Mouse (Mus musculus) G1E-ER4 (cell line): ENCODE results near the gene Gm20388. TPM values are rescaled to one million over a fixed set of nuclear protein-coding genes. Genes with fewer than 3 reads are reported as not detected.

Experiments used
- GATA1 ChIP-seq: IDR thresholded peaks from one replicate; pipeline ENCODE4 v1.8.0; 2012; ENCODE audit warnings: low read length, inconsistent platforms
- polyA plus RNA-seq: library from polyadenylated mRNA; stranded (reverse); fragments of >175 nt; gene quantifications from 2 replicates; pipeline ENCODE4 v1.2.3, GENCODE M21; 2012

Gm20388 gene
- polyA plus RNA-seq, 1 experiment = not detected

DNA sequence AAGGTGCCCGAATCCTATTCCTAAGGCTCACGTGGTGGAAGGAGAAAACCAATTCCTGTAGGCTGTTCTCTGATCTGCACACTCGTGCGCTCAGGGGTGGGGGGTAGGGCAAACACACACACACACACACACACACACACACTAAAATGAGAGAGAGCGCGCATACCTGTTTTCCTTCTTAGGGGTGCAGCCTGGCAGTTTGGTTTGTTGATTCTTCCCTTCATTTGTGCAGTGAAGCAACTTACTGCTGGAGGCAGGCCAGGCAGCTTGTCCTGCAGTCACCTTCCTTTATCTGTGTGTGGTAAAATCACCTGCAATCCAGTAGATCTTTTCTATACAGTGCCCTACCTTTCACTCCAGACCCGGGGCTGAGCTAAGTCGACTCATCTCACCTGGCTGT, 3846.3 kb downstream of the Gm20388 start:
- no peak for TF ChIP-seq GATA1

DNA sequence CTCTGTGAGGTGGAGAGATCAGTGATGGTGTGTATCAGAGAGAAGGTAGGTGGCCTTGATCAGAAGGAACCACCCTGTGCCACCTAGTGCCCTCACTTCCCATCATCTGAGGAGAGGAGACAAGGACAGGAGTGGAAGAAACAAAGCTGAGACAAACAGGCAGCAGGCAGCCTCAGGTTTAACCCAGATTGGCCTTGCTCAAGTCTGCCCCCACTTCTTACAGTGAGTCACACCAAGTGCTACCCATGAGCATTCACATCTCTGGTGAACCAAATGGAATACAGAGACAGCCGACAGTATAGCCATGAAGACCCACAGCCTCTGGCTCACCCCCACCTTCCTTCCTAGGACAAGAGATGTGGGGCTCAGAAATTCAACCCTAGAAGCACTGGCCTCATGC, 3848.3 kb downstream of the Gm20388 start:
- TF ChIP-seq GATA1 = no peak

DNA sequence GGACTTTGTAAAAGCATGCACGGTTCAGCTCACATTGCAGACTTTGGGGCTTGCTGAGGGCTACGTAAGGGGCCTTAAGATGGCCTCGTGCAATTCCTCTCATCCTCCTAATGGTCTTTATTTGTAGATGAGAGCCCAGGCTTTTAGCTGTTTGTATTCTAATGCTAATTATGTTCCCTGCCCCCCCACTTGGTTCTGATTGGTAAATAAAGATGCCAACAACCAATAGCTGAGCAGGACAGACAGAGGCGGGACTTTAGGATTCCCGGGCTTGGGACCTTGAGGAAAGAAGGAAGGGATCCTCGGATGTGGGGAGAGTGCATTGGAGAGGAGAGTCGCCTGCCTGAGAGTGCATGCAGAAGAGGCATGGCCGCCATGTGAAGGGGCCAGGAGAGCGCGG, 3849.3 kb downstream of the Gm20388 start:
- no peak for TF ChIP-seq GATA1

DNA sequence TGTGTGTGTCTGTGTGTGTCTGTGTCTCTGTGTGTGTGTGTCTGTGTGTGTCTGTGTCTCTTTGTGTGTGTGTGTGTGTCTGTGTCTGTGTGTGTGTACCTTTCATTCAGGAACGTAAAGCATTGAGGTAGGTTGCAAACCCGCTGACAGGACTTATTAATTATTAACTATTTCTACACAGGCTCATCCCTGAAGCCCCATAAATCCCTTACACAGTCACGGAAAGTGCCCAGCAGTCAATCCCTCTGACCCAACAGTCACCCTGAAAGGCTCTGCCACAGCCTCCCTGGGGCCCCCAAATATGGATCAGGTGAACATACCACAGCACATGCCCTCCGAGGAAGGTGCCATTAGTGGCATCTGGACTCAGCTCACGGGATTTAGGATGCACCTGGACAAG, 3849.9 kb downstream of the Gm20388 start:
- TF ChIP-seq GATA1 = no peak

DNA sequence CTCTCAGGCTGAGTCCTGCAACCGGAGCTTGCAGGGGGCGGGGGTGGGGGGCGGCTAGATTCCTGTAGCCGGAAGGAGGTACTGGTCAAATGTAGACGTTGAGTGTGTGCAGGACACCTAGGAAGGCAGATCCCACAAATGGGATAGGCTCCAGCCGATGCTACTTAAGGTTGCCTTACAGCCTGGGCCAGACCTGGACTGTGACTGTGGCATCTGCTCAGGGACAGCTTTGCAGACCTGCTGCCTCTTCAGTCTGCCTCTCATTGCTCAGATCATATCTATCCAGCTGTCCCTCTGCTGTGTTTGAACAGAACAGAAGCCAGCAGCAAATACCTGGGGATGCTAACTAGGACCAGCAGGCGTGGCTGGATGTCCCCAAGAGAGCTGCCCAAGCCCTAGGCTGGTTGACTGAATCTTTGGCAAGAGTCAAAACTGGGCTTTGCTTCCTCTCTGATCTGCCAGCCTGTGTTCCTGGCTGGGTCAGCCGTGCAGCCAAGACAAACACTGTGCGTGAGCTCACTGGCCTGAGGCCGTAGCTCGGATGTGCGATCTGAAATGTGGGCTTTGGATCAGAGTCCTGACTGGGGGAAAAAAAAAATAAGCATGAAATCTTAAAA, 3850.7 kb downstream of the Gm20388 start:
- TF ChIP-seq GATA1 = no peak

DNA sequence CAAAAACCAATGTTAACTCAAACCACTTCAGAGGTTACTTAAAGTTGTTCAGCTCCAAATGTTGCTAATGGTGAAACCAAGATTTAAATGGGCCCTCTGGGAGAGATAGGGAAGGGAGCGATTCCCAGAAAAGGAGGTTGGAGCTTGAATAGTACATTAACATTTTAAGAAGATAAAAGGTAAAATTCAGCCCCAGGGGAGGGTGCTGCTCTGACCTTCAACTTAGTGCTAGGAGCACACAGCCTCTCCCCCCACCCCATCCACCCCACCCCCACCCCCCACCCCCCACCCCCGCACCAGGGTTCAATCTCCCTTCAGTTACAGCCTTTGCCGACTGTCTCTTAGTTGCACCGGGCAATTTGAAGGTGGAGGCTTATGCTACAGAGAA, 3851.2 kb downstream of the Gm20388 start:
- no peak for TF ChIP-seq GATA1

DNA sequence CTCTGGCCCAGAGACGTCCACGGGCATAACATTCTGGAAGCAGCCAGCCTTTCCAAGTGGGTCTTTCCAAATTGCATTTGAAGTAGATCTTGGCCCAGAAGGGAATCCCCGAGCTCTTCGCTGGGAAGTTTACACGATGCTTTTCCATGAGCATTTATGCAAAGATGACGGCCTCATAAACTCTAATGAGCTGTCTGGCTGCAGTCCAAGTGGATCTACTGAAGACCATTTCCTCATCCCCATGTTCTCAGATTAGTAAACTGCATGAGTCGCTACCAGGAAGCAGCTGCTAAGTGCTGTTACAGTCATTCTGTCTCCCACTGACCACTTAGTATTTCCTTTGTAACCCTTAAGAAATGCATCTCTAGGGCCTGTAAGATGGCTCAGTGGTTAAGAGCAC, 3852.7 kb downstream of the Gm20388 start:
- no peak for TF ChIP-seq GATA1

DNA sequence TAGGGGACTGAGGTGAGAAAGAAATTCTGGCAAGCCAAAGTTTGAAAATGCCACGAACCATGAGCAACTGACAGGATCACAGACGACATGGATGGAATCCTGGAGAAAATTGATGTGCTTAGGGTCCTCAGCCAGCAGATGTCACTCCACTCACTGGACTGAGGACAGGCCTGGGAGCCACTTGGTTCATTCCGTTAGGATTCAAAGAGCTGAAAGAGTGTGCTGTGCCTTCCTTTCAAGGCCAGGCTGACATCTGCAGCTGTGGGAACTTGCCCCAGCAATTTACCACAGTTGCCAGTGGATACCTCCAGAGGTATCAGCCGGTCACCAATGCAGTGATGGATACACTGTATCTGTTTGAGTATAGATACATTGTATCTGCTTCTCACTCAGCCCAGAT, 3854.0 kb downstream of the Gm20388 start:
- TF ChIP-seq GATA1 = no peak

DNA sequence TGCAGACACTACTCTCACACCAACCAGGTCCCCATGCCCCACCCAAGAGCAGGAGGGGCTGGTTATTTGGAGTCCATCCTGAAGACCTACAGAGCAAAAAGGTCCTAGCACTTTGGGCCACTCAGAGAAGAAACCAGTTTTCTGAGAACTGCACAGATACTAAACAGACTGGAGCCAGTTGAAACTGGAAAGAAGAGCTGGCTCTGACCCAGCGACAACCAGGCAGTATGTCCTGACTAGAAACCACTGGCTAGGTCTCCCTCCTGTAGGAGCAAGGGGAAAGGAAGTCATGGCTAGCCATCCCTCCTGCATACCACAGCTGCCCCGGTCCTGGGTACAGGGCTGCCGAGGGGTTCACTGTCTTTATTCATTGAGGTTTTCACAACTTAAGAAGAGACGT, 3855.9 kb downstream of the Gm20388 start:
- TF ChIP-seq GATA1 = no peak

DNA sequence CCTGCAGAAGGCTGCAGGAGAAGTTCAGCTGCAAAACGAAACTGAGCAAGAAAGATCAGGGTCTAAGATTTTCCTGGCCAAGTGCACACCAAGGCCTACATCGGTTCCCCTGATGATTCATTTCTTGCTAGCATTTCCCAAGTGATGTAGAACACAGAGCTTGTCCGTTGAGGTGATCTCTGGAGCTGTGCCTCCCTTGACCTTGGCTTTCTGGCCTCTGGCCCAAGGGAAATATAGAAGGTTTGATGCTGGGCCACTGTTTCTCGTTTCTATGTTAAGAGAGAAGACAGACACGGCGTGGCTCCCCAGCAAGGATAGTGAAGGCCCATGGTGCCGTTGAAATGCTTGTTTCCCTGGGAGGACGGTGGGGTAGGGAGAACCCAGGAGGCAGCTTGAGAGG, 3857.2 kb downstream of the Gm20388 start:
- no peak for TF ChIP-seq GATA1

DNA sequence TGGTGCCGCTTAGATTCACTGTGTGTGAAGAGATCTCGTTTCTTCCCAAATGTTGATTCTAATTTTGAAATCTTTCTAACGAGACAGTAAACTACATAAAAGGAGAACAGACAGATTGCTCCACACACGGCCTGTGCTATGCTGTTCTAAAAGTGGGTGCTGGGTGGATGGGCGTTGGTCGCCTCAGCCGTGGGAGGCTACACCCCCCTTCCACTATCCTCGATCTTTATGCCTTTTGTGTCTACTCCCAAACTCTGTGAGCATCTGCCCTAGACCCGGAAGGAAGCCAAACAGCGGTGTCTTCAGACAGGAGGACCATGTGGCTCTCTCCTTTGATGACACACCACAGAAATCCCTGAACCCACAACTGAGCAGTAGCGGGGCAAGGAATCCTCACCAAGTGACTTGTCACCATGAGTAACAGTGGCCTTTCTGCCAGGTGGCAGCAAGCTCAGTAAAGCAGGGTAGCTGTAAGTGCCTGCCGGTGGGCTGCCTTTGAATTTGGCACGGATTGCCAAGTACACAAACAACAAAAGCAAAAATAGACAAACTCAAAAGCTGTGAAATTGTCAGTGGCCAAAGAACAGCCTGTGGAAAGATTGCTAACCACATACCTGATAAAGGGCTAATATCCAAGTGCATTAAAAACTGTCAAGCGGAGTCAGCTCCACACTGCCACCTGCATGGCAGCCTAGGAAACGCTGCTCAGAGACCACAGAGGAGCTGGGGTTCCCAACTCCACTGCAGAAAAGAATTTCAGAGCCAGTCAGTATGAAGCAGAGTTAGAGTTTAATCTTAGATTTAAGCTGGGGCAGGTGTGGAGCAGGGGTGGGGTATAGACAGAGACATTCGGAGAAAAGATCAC, 3858.1 kb downstream of the Gm20388 start:
- TF ChIP-seq GATA1 = no peak

DNA sequence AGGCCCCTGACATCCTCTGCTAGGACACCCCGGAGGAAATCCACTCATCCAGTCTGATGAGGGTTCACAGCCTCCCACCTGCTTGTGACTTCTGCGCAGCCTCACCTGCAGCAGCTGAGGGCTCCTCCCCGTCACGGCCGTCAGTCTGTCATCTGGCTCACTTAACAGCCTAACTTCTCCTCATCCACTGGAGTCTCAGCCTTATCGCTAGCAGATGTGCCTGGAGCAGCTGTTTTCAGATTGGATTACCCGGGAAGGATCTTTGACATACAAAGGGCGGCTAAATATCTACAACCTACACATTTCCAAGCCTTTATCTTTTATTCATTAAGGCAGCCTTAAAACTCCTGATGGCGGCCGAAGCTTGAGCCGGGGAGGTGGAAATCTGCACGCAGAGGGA, 3862.8 kb downstream of the Gm20388 start:
- no peak for TF ChIP-seq GATA1

DNA sequence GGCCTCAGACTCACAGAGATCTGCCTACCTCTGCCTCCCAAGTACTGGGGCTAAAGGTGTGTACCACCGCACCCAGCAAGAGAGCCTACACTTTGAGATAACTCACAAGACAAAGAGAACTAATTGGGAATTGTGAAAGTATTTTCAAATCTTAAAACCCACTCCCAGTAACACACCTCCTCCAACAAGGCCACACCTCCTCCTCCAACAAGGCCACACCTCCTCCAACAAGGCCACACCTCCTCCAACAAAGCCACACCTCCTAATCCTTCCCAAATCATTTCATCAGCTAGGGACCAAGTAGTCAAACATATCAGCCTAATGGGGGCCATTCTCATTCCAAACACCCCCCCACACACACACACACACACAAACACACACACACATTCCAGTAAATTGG, 3863.8 kb downstream of the Gm20388 start:
- TF ChIP-seq GATA1 = no peak

DNA sequence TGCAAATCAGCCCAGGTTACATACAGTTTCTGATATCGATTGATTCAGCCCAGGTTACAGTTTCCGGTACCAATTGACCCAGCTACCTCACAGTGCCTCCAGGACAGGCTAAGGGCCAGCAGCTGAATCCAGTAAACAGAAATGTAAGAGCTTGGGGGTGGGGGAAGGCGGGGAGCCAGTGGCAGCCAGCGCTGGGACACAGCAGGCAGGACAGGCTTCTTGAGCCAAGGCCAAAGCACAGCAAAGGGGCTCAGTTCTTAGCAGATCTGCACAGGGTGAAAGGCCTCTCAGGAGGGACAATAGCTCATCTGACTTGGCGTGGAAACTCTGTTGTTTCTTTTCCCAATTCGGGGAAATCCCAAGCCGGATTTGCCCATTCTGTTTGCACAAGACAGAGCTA, 3866.7 kb downstream of the Gm20388 start:
- no peak for TF ChIP-seq GATA1

DNA sequence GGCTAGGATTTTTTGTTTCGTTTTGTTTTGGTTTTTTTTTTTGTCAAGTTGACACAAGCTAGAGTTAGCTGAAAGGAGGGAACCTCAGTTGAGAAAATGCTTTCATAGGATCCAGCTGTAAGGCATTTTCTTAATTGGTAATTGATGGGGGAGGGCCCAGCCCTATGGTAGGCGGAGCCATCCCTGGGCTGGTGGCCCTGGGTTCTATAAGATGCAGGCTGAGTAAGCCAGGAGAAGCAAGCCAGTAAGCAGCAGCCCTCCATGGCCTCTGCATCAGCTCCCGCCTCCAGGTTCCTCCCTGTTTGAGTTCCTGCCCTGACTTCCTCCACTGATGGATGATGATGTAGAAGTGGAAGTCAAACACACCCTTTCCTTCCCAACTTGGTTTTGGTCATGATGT, 3869.8 kb downstream of the Gm20388 start:
- TF ChIP-seq GATA1 = no peak

DNA sequence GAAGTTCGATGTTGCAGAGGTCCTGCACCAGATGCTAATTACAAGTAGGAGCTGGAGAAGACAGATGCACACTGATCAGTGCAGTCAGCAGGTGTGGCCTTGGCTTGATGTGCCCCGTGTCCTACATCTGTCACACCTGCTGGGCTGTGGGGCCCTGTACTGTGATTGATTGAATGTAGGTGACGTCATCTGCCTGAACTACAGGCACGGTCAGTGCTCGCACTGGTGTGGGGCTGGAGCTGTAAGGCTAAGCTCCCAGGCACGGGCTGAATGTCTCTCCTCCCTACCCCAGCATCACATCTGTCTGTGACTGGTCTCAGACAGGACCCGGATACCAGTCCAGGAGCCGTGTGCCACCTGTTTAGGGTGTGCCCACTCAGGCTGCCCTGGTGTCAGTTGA, 3870.6 kb downstream of the Gm20388 start:
- no peak for TF ChIP-seq GATA1

DNA sequence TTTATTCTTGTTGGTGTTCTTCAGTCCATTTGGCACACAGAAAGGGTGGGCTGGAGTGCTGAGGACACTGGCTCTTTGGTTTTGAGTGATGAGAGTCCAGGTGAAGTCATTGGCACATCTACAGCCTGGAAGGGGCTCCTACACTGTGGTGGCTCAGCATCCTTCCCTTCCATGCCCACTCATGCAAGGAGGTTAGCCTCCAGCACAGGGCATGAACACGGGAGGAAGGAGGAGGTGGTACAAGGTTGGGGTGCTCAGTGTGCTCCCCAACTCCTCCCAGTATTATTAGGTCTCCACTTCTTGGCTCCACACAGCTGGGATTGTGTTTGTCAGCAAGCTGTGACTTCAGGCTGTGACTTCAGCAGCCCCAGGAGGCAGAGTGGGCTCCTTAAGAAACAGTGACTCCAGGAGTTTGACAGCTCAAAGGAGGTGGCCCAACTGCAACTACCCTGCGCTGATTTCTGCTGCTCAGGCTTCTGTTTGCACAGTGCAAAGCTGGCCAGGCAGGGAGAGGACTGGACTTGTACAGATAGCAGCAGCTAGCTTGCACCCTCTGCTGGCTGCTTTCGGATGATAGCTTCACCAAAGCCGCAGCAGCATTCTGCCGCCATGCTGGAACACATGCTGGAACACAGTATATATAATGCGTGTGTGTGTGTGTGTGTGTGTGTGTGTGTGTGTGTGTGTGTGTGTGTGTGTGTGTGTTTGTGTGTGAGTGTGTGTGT, 3873.0 kb downstream of the Gm20388 start:
- TF ChIP-seq GATA1 = no peak

DNA sequence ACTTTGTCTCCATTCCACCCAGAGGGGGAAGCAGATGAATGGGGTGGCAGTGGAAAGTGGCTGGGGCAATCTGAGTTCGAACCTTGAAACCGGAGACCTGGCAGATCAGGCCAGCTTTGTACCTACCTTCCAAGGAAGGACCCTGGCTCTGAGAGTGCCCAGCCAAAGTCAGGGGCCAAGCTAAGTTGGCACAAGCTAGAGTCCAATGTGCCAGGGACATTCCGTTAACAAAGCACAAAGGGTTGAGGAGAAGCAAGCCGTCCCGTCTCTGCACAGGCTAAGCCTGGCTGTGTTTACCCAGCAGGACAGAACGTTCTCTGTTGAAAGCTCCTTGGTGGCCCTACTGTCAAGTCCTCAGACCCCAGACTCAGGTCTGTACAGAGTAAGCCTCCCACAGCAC, 3875.5 kb downstream of the Gm20388 start:
- TF ChIP-seq GATA1 = no peak
